In genomic region chr7:28741368-28741708, GRCm38 (mm10) we compare ENCODE assay signal across 1 mouse cellular context.
TF ChIP-seq lines count a peak whose summit lies in the region.

No protein-coding gene starts in this region.

TF ChIP-seq in CH12.LX, 34 proteins besides CTCF, POLR2A, EP300 and RAD21 (continued from another document):
- TF ChIP-seq E2F4 (IDR thresholded peaks at IDR 0.05; ENCODE audit: insufficient replicate concordance, low read depth, low read length) (no peak), MAZ (IDR thresholded peaks at IDR 0.05; ENCODE audit: low read depth, low read length) (no peak)
TF ChIP-seq in CH12.LX: peak in this region for 2.
